Mouse (Mus musculus): ENCODE results near the gene Cd320. TPM values are rescaled to one million over a fixed set of nuclear protein-coding genes. Genes with fewer than 3 reads are reported as not detected.

Cd320 gene
- total and polyA plus RNA-seq, 3 experiments: 45.6 to 48.5 TPM; not detected in 1

DNA sequence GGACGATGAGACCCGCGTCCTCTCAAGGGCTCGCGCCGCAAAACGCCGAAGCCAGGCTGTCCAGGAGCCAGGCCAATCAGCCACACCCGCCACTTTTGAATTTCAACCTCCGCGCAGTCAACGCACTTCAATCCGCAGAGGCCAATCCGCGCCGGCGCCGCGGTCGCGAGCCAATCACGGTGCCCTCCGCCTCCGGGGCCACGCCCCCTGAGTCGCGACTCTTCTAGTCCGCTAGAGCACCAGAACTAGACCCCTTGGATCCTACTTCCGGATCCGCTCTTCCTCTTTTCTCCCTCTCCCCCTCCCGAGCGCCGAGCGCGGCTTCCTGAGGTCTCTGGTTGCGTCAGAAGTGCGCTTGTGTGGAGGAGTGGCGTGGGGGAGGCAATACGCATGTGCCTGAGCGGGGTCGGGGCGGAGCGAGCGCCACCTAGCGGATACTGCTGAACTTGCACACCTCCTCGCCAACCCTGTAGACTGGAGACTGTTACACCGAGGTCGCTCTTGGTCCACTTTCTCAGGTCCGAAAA lies 47.7 kb downstream of the Cd320 start, which contains the start of gene Kifc1 (continued):
- no peak for TF ChIP-seq UBTF (IDR thresholded peaks at IDR 0.05; ENCODE audit: borderline replicate concordance, insufficient read depth, low read depth, low read length)
- TF ChIP-seq ETS1 (IDR thresholded peaks at IDR 0.05; ENCODE audit: low read depth, low read length): peak; percentile 79
- peak; percentile 62 to 75 for TF ChIP-seq POLR2A (IDR thresholded peaks at IDR 0.05; ENCODE audit: control insufficient read depth in 1 of 2, insufficient read depth in 1 of 2, low read depth in 1 of 2, low read length in 2 of 2, poor library complexity in 1 of 2)
- peak; percentile 92 for TF ChIP-seq SIN3A (IDR thresholded peaks at IDR 0.05; ENCODE audit: low read length)
- TF ChIP-seq POLR2AphosphoS2 (IDR thresholded peaks at IDR 0.05; ENCODE audit: low read length): no peak
- TF ChIP-seq MYC (IDR thresholded peaks at IDR 0.05; ENCODE audit: low read depth, low read length): peak; percentile 95
- no peak; the same call in 1 of the 2 replicates for TF ChIP-seq TCF12 (IDR thresholded peaks at IDR 0.05; ENCODE audit: low read depth, low read length)
- TF ChIP-seq HCFC1 (IDR thresholded peaks at IDR 0.05; ENCODE audit: low read depth, low read length): peak; percentile 90
- TF ChIP-seq ZMIZ1 (IDR thresholded peaks at IDR 0.05; ENCODE audit: low read depth, low read length): peak; percentile 70; the same call in 1 of the 2 replicates
- peak; percentile 78 to 89 (median 79) for TF ChIP-seq CTCF (IDR thresholded peaks at IDR 0.05 in 2 of 3, conservative IDR thresholded peaks at IDR 0.05 in 1 of 3; ENCODE audit: control insufficient read depth in 1 of 3, insufficient read depth in 1 of 3, low read depth in 2 of 3, low read length in 3 of 3, poor library complexity in 1 of 3, severe bottlenecking in 1 of 3)
- peak; percentile 65 for TF ChIP-seq TBP (IDR thresholded peaks at IDR 0.05; ENCODE audit: low read depth, low read length)
- peak; percentile 81 for TF ChIP-seq MAX (IDR thresholded peaks at IDR 0.05; ENCODE audit: low read length)
- no peak for TF ChIP-seq BHLHE40 (IDR thresholded peaks at IDR 0.05; ENCODE audit: borderline replicate concordance, low read depth, low read length)
- TF ChIP-seq RCOR1 (IDR thresholded peaks at IDR 0.05; ENCODE audit: low read depth, low read length): no peak
- TF ChIP-seq GABPA (IDR thresholded peaks at IDR 0.05; ENCODE audit: low read depth, low read length): no peak
- TF ChIP-seq GATA1 (IDR thresholded peaks at IDR 0.05; ENCODE audit: low read depth, low read length): no peak
- TF ChIP-seq TAL1 (IDR thresholded peaks at IDR 0.05; ENCODE audit: low read length): no peak
- peak; percentile 6; the same call in 1 of the 2 replicates for TF ChIP-seq ZC3H11A (IDR thresholded peaks at IDR 0.05; ENCODE audit: low read depth, low read length)
- peak; percentile 76; the same call in 1 of the 2 replicates for TF ChIP-seq MAZ (IDR thresholded peaks at IDR 0.05; ENCODE audit: low read depth, low read length)

DNA sequence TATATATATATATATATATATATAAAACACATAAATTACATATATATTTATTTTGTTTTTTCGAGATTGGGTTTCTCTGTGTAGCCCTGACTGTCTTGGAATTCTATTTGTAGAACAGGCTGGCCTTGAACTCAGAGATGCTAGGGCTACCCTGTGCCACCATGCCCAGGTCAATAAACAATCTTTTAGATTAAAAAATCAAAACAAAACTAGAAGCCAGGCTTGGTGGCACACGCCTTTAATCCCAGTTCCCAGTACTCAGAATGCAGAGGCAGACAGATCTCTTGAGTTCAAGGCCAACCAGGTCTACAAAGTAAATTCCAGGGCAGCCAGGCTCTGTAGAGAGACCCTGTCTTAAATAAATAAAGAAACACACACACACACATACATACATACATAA lies 48.5 kb downstream of the Cd320 start:
- H3K4me3 ChIP-seq (ENCODE audit: control insufficient read depth in 1 of 2, insufficient read depth in 1 of 2, low read depth in 2 of 2, low read length in 2 of 2): no peak overlapping the region
- no peak for DNase-seq (ENCODE audit: low read depth, low spot score)
- peaks cover 27% of the 10 kb centered on the region for H3K79me2 ChIP-seq (ENCODE audit: control insufficient read depth, insufficient read depth, low read length, poor library complexity)
- peaks cover 4 to 18% of the 10 kb centered on the region in 2 experiments for H3K4me1 ChIP-seq (ENCODE audit: control insufficient read depth in 1 of 2, insufficient read depth in 2 of 2, low read length in 2 of 2)
- TF ChIP-seq KAT2A (conservative IDR thresholded peaks at IDR 0.05; ENCODE audit: low read depth, low read length) (no peak), POLR2A (IDR thresholded peaks at IDR 0.05; ENCODE audit: control insufficient read depth in 1 of 2, insufficient read depth in 1 of 2, low read depth in 1 of 2, low read length in 2 of 2, poor library complexity in 1 of 2) (no peak), ZNF384 (IDR thresholded peaks at IDR 0.05; ENCODE audit: low read depth, low read length) (no peak), USF2 (IDR thresholded peaks at IDR 0.05; ENCODE audit: borderline replicate concordance in 1 of 2, insufficient read depth in 1 of 2, low read depth in 1 of 2, low read length in 2 of 2) (no peak), CHD2 (IDR thresholded peaks at IDR 0.05; ENCODE audit: low read length) (no peak), SIN3A (IDR thresholded peaks at IDR 0.05; ENCODE audit: low read length) (no peak), ZKSCAN1 (IDR thresholded peaks at IDR 0.05; ENCODE audit: low read depth, low read length) (no peak), GATA1 (IDR thresholded peaks at IDR 0.05; ENCODE audit: low read depth, low read length) (no peak), MYC (IDR thresholded peaks at IDR 0.05; ENCODE audit: low read depth, low read length) (no peak), MYB (IDR thresholded peaks at IDR 0.05; ENCODE audit: low read depth, low read length) (no peak), USF1 (IDR thresholded peaks at IDR 0.05; ENCODE audit: low read depth, low read length) (no peak)
- peaks cover 0 to 16% of the 10 kb centered on the region in 2 experiments; a peak in 2 of 4 replicates for H3K36me3 ChIP-seq (ENCODE audit: control insufficient read depth in 1 of 2, insufficient read depth in 2 of 2, low read length in 2 of 2)
- 0 out of 2 replicates have a peak overlapping the region, but pooled peaks have one; percentile 8 for H3K9ac ChIP-seq (ENCODE audit: control insufficient read depth, low read depth, low read length, poor library complexity, severe bottlenecking)
- H3K27me3 ChIP-seq (ENCODE audit: control insufficient read depth in 1 of 2, insufficient read depth in 2 of 2, low read length in 2 of 2): no peaks in the 10 kb centered on the region
- H3K9me3 ChIP-seq (replicated peaks; ENCODE audit: insufficient read depth, low read length): no peaks in the 10 kb centered on the region
- no peak overlapping the region for H3K27ac ChIP-seq (ENCODE audit: control insufficient read depth, low read depth, low read length)

All from MEL (cell line).